Mouse (Mus musculus) midbrain, embryonic 16.5 days (tissue): ENCODE data around the gene Prpf38b. TPM values are rescaled to one million over a fixed set of nuclear protein-coding genes. Genes with fewer than 3 reads are reported as not detected.
"Not testable (repeated sequence)": the region's sequence is repeated elsewhere in the genome, so short reads cannot be mapped to it uniquely, and the experiment has no call there.

Experiments used
- ATAC-seq: fragments of 200-750 bp; cut with Nextera tagmentation; 2 replicates; pipeline ENCODE4 v1.8.0; 2017; ENCODE audit warnings: moderate TSS enrichment
- H3K27ac ChIP-seq: fragments of 300-500 bp; sonication (generic); 2 replicates; pipeline ENCODE4 v1.5.1; 2014; ENCODE audit warnings: mild to moderate bottlenecking, low read length, mixed read lengths
- H3K27me3 ChIP-seq: fragments of 300-500 bp; sonication (generic); 2 replicates; pipeline ENCODE4 v1.6.1; 2014; ENCODE audit warnings: low read depth, low read length, mixed read lengths; ENCODE audit not compliant: control insufficient read depth, insufficient read depth
- H3K36me3 ChIP-seq: fragments of 300-500 bp; sonication (generic); 2 replicates; pipeline ENCODE4 v1.6.1; 2014; ENCODE audit warnings: mild to moderate bottlenecking, low read length, moderate library complexity, mixed read lengths; ENCODE audit not compliant: control insufficient read depth, insufficient read depth
- H3K4me1 ChIP-seq: fragments of 300-500 bp; sonication (generic); 2 replicates; pipeline ENCODE4 v1.6.1; 2014; ENCODE audit warnings: mild to moderate bottlenecking, low read length, mixed read lengths; ENCODE audit not compliant: control insufficient read depth, insufficient read depth
- H3K4me2 ChIP-seq: fragments of 300-500 bp; sonication (generic); 2 replicates; pipeline ENCODE4 v1.6.1; 2014; ENCODE audit warnings: mild to moderate bottlenecking, low read length, mixed read lengths
- H3K4me3 ChIP-seq: fragments of 300-500 bp; sonication (generic); 2 replicates; pipeline ENCODE4 v1.5.1; 2014; ENCODE audit warnings: low read depth, mild to moderate bottlenecking, low read length, moderate library complexity, mixed read lengths
- H3K9ac ChIP-seq: fragments of 300-500 bp; sonication (generic); 2 replicates; pipeline ENCODE4 v1.6.1; 2014; ENCODE audit warnings: low read depth, low read length, mixed read lengths
- H3K9me3 ChIP-seq: fragments of 300-500 bp; sonication (generic); replicated peaks from 2 replicates; pipeline ENCODE4 v1.6.1; 2014; ENCODE audit warnings: mild to moderate bottlenecking, low read length, mixed read lengths; ENCODE audit not compliant: control insufficient read depth, poor library complexity, severe bottlenecking
- WGBS: fragments of 180-500 bp; shearing (Covaris S2); extraction: QIAGEN DNeasy Blood & Tissue Kit; methylation state at CpG from one replicate; pipeline ENCODE4 v1.1.7; 2014; 5-methylcytosine and 5-hydroxymethylcytosine counted together
- polyA plus RNA-seq: library from polyadenylated mRNA; unstranded; fragments of >200 nt; fragmentation: Nextera tagmentation; extraction: Ambion mirVana; gene quantifications from 2 replicates; pipeline ENCODE4 v1.2.1, GENCODE M21; 2015

Prpf38b gene
- polyA plus RNA-seq, 1 experiment from 2014 or later, result 54.2 TPM

DNA sequence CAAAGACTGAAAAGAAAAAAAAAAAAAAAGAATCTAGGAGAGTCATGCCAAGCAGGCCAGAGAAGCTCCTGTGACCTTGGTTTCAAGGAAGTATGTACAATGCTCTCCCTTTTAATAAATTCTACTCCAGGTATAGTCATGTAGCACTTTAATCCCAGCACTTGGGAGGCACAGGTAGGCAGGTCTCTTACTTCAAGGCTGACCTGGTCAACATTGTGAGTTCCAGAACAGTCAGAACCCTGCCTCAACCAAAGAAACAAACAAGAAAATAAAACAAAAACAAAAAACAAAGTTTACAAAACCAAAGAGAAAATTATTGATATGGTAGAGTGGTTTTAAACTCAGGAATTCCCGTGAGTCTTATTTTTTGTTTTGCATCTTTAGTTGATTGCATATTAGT, 21.6 kb downstream of the Prpf38b start, which contains the start of gene Fndc7:
Gene Fndc7, minus strand, starts transcription at position 101 of the 400 bp plus-strand sequence.
- Histone ChIP-seq H3K27ac (no peak within 1 kb of the TSS), H3K4me3 (no peak within 1 kb of the TSS), H3K9me3 (no peaks in the 10 kb centered on the region), H3K36me3 (no peaks in the 10 kb centered on the region), H3K4me2 (no peak within 1 kb of the TSS), H3K9ac (no peak within 1 kb of the TSS), H3K27me3 (no peaks in the 10 kb centered on the region), H3K4me1 (no peaks in the 10 kb centered on the region; the same call in 1 of the 2 replicates)
- no peak for ATAC-seq
- WGBS, result 92% methylated on average over 1 of the region's 1 CpGs

GRCm38 (mm10) chr3:108887618-108887975, 23.9 kb downstream of the Prpf38b start:
- WGBS, result 95% methylated on average over 3 of the region's 3 CpGs
- Histone ChIP-seq H3K4me3 (no peak overlapping the region), H3K27me3 (no peaks in the 10 kb centered on the region), H3K36me3 (no peaks in the 10 kb centered on the region), H3K4me1 (no peaks in the 10 kb centered on the region; the same call in 1 of the 2 replicates), H3K4me2 (no peak overlapping the region), H3K9me3 (no peaks in the 10 kb centered on the region), H3K27ac (no peak overlapping the region), H3K9ac (no peak overlapping the region)
- no peak for ATAC-seq

DNA sequence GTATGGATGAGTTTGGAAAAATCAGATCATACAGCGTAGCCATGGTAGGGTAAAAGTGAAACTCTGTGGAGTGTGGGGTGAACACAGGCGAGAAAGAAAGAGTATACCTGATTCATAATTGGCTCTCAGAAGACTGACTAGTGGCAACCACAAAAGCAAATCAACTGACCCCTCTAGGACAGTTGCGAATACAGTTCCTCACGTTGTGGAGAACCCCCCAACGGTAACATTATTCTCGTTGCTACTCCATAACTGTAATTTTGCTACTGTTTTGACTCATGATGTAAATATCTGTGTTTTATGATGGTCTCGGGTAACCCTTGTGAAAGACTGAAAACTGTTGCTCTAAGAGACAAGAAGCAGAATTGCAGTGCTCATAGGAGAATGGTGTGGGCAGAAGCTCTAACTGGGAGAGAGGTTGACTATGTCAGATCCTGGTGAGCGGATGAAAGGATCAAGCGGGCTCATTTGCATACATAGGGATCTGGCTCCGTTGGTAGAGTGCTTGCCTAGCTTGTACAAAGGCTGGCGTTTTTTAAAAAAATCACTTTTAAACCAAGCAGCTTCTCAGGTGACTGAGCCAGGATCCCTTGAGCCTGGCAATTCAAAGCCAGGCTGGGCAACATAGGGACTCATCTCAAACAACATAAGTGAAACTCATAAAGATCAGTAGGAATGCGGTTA, 24.5 kb downstream of the Prpf38b start:
- Histone ChIP-seq H3K4me3 (no peak overlapping the region), H3K9me3 (no peaks in the 10 kb centered on the region), H3K4me1 (no peaks in the 10 kb centered on the region; the same call in 1 of the 2 replicates), H3K27me3 (no peaks in the 10 kb centered on the region), H3K9ac (no peak overlapping the region), H3K4me2 (no peak overlapping the region), H3K27ac (no peak overlapping the region), H3K36me3 (no peaks in the 10 kb centered on the region)
- 60% methylated on average over 12 of the region's 12 CpGs for WGBS
- ATAC-seq, result no peak

DNA sequence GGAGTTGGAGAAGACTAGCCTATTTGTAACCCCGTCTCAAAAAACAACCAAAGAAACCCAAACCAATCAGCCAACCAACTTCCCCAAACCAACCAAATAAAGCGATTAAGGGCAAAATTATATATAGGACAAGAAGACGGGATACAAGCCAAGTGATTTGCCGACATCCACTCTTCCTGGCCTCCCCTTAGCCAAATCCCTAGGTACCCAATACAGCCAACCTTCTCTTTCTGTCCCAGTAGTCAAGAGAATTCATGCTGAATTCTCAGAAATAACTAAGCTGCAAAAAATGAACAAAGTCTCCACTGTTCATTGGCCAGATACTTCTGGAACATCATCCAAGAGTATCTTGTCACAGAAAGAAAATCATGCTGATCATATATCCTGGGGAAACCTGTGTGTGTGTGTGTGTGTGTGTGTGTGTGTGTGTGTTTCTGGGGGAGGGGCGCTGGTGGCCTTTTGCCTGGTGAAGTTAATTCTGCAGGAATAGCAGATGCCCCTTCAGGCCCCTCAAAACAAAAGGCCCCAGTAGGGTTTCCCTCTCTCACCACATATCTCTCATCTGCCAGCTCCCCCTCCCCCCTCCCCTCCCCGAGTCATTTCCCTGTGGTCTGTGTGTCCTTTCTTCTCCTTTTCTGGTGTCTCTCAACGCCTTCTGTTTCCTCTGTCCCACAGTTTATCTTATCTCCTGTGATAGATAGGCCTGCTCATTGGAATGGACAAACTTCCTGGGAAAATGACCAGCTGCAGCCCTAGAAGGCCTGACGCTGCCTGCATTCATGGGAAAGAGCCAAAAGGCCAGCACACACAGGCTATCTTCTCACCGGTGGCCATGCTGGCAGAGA, 25.6 kb downstream of the Prpf38b start:
- Histone ChIP-seq H3K27ac (no peak overlapping the region), H3K36me3 (no peaks in the 10 kb centered on the region), H3K9me3 (no peaks in the 10 kb centered on the region), H3K4me2 (no peak overlapping the region), H3K4me3 (no peak overlapping the region), H3K4me1 (no peaks in the 10 kb centered on the region; the same call in 1 of the 2 replicates), H3K9ac (no peak overlapping the region), H3K27me3 (no peaks in the 10 kb centered on the region)
- ATAC-seq, result no peak; the same call in 1 of the 2 replicates
- WGBS, result 55% methylated on average over 8 of the region's 9 CpGs

- WGBS, result 36% methylated on average over 8 of the region's 8 CpGs
- H3K4me2 ChIP-seq, result no peak overlapping the region
- no peaks in the 10 kb centered on the region for H3K9me3 ChIP-seq
- no peaks in the 10 kb centered on the region; the same call in 1 of the 2 replicates for H3K4me1 ChIP-seq
- H3K36me3 ChIP-seq, result no peaks in the 10 kb centered on the region
- no peak overlapping the region for H3K27ac ChIP-seq
- no peak overlapping the region for H3K4me3 ChIP-seq
- ATAC-seq, result no peak
- H3K9ac ChIP-seq, result no peak overlapping the region
- no peaks in the 10 kb centered on the region for H3K27me3 ChIP-seq
These were observed 26.7 kb downstream of the Prpf38b start for GRCm38 (mm10) chr3:108884706-108885289.

DNA sequence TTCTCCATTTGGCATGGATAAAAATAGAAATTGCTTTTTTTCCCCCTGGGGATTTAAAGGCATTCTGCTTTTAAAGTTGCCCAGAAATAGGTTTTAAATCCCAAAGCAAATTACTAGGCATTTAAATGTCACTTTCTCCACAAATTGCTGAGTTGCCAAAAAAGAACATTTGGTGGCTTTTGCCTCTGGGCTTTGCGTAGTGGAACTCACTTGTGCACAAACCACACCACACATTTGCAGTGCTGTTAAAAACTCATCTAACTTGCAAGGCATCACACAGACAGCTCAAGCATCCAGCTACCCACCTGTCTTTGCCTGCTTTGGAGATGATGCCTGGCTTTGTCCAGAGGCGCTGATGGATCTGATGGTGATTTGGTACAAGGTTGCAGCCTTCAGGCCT, 28.5 kb downstream of the Prpf38b start:
- Histone ChIP-seq H3K9ac (no peak overlapping the region), H3K27ac (no peak overlapping the region), H3K4me2 (no peak overlapping the region), H3K9me3 (no peaks in the 10 kb centered on the region), H3K36me3 (no peaks in the 10 kb centered on the region), H3K4me3 (no peak overlapping the region), H3K4me1 (no peaks in the 10 kb centered on the region; the same call in 1 of the 2 replicates), H3K27me3 (no peaks in the 10 kb centered on the region)
- ATAC-seq, result no peak
- 90% methylated on average over 2 of the region's 2 CpGs for WGBS

DNA sequence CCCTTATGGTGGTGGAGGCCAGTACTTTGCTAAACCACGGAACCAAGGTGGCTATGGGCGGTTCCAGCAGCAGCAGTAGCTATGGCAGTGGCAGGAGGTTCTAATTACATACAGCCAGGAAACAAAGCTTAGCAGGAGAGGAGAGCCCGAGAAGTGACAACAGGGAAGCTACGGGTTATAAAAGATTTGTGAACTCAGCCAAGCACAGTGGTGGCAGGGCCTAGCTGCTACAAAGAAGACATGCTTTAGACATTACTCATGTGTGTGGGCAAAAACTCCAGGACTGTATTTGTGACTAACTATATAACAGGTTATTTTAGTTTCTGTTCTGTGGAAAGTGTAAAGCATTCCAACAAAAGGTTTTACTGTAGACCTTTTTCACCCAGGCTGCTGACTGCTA, 29.7 kb downstream of the Prpf38b start:
- H3K27ac ChIP-seq, H3K4me3 ChIP-seq, H3K9ac ChIP-seq, H3K36me3 ChIP-seq, H3K9me3 ChIP-seq, H3K4me1 ChIP-seq, H3K27me3 ChIP-seq, H3K4me2 ChIP-seq, ATAC-seq: not testable (repeated sequence)
- 32% methylated on average over 4 of the region's 4 CpGs for WGBS

GRCm38 (mm10) chr3:108880544-108881507, 30.7 kb downstream of the Prpf38b start:
- Histone ChIP-seq H3K27me3 (no peaks in the 10 kb centered on the region), H3K4me2 (no peak overlapping the region), H3K27ac (no peak overlapping the region), H3K9ac (no peak overlapping the region), H3K4me3 (no peak overlapping the region), H3K4me1 (no peaks in the 10 kb centered on the region), H3K36me3 (no peaks in the 10 kb centered on the region), H3K9me3 (no peaks in the 10 kb centered on the region)
- 70% methylated on average over 28 of the region's 28 CpGs for WGBS
- ATAC-seq, result no peak
